Mouse (Mus musculus) left cerebral cortex, postnatal 10 days (tissue): ENCODE data around the gene Dnttip1. TPM values are rescaled to one million over a fixed set of nuclear protein-coding genes. Genes with fewer than 3 reads are reported as not detected.

ENCODE experiments used
- DNase-seq, 2 experiments: peaks; one replicate each; pipeline ENCODE4 v3.0.0; 2021 to 2022; ENCODE audit warnings: low spot score in 2 of 2, mixed read lengths in 1 of 2; ENCODE audit errors: extremely low spot score in 1 of 2
- intact Hi-C: fragments of 180-260 bp; cut with DNase I; formaldehyde crosslinking; loops from one replicate; pipeline ENCODE4 v1.15.1; 2025
- total RNA-seq, 2 experiments: library from RNA; stranded (reverse); gene quantifications; 2 replicates each; pipeline ENCODE4 v1.2.3; 2021

Gene Dnttip1
- total RNA-seq, 2 experiments from 2014 or later = 32.7 to 34.1 TPM

GRCm38 (mm10) chr2:164776801-164777200 lies 31.0 kb downstream of the Dnttip1 start:
- intact Hi-C loops = no loop called here
- no peak for DNase-seq

DNA sequence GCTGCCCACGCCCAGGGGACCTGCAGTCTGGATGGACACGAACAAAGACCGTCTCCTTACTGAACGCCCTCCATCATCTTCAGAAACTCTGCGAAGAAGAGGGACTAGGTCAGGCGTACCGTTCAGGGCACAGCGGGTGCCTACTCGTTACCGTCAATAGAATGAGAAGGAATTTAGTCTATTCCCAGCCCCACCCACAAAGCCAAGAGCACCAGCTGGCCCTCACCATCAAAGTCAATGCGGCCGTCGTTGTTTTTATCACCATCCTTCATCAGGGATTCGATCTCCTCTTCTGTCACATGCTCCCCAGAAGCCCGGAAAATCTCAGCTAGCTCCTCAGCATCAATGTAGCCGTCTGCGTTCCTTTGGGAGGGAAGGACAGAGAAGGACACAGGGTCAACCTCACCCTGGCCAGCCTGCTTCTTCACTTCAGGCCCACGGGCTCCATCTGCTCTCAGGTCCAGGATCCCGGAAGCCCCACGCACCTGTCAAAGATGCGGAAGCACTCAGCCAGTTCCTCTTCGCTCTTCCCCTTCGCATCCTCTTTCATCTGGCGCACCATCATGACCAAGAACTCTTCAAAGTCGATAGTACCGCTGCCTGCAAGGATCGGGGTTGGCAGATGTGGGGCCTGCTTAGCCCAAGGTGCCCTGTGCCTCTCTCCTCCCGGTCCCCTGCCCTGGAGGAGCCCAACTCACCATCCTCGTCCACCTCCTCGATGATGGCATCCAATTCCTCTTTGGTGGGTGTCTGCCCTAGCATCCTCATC lies 31.6 kb downstream of the Dnttip1 start:
- intact Hi-C loops = no loop called here
- DNase-seq = no peak

DNA sequence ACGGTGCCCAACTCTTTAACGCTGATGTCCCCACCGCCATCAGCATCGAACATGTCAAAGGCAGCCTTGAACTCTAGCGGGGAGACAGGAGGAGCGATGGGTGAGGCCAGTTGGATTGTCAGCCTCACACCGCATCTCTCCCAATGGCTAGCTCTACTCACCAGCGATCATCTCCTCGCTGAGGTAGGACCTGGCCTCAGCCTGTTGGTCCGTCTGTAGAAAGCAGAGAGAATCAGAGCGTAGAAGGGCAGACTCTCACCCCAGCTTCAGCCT lies 32.2 kb downstream of the Dnttip1 start:
- intact Hi-C loops = no loop called here

GRCm38 (mm10) chr2:164778809-164779208 lies 33.0 kb downstream of the Dnttip1 start:
- no peak for DNase-seq
- intact Hi-C loops = no loop called here

More for the DNA sequence above, 32.2 kb downstream of the Dnttip1 start:
- no peak for DNase-seq

GRCm38 (mm10) chr2:164779481-164780086 lies 33.8 kb downstream of the Dnttip1 start, which contains the start of gene Tnnc2:
Gene Tnnc2 (minus strand): TSS chr2:164779967.
- intact Hi-C loops = no loop called here
- DNase-seq = no peak

DNA sequence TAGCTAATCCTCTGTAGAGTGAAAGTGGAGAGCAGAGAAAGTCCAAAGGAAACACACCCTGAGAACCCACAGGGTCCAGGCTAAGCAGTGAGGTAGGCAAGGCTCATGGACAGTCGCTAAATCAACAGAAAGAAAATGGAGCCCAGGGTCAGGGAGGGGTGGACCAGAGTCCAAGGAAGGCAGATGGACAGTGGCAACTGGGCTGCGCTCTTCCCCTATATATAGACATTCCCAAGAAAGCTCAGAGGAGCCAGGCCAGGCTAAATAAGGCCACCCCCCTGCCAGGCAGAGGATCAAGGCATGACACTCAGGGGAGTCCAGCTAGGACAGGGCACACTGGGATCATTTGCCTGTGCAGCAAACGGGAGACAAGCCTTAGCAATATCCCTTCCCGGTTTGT lies 36.1 kb downstream of the Dnttip1 start:
- intact Hi-C loops = no loop called here
- no peak for DNase-seq

DNA sequence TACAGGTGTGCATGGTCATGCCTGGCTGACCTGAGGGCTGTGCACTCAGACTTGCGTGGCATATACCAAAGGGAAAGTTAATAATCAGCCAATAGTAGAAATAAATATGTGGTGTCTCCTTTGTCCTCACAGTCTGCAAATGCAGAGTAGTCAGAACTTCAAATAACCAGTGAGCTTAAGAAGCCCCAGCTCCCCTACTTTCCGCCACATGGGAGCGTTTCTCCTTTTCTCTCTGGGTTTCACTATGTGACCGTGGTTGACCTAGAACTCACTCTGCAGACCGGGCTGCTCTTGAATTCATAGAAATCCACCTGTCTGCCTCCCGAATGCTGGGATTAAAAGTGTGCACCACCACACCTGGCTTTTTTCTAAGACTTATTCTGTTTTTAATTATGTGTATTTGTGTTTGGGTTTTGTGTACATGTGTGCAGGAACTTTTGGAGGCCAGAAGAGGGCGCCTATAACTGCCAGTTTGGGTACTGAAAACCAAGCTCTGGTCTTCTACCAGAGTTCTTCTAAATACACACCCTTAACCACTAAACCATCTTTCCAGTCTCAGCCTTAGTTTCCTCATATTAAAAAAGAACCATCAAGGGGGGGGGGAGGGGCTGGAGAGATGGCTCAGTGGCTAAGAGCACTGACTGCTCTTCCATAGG lies 38.3 kb downstream of the Dnttip1 start:
- intact Hi-C loops = no loop called here

GRCm38 (mm10) chr2:164784869-164785420 lies 39.2 kb downstream of the Dnttip1 start:
- no peak for DNase-seq
- intact Hi-C loops = no loop called here

More for the DNA sequence above, 38.3 kb downstream of the Dnttip1 start:
- DNase-seq = no peak

- peak; percentile 72 to 93 for DNase-seq
- intact Hi-C loops = no loop called here
Measured at GRCm38 (mm10) chr2:164785481-164786387, 40.0 kb downstream of the Dnttip1 start, which contains the start of gene Snx21. Gene Snx21 (plus strand): TSS chr2:164785823.

- intact Hi-C loops = no loop called here
- DNase-seq = no peak
Measured at GRCm38 (mm10) chr2:164786388-164786885, 40.7 kb downstream of the Dnttip1 start.

- intact Hi-C loops = no loop called here
- DNase-seq = no peak
Measured at GRCm38 (mm10) chr2:164787032-164787431, 41.2 kb downstream of the Dnttip1 start.

DNA sequence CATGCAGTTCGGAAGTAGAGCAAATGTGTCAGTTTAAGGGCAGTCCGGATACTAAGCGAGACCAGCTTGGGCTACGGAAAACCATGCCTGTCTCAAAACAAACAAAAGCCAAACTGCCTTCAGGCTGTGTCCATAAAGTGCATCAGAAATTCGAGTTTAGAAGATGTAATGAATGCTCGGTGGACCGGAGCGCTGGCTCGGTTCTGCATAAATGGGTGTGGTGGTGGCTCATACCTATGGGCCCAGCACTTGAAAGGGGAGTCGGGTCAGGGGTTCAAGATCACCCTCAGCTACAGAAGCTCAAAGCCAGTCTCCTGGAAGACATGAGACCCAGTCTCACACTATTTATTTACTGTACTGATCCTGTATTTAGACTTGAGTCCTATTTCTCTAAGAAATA lies 42.0 kb downstream of the Dnttip1 start:
- intact Hi-C loops = no loop called here
- DNase-seq = no peak

DNA sequence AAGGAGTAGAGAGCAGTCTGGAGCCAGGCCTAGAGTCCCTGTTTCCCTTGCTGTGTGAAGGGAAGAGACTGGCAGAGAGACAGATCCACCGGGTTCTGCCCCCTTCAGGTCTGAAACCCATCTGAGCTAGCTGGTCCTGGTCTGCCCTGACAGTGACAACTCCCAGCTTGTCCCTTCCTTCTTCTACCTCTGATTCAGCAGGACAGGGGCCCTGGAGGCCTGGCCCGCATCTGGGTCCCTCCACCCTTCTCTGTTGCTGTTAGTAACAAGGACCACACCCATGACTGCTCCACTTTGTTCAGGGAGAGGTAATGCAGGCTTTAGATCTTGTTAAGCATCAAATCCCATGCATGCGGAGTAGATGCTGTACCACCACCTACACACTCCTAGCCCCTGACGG lies 42.6 kb downstream of the Dnttip1 start:
- DNase-seq = no peak
- intact Hi-C loops = no loop called here

DNA sequence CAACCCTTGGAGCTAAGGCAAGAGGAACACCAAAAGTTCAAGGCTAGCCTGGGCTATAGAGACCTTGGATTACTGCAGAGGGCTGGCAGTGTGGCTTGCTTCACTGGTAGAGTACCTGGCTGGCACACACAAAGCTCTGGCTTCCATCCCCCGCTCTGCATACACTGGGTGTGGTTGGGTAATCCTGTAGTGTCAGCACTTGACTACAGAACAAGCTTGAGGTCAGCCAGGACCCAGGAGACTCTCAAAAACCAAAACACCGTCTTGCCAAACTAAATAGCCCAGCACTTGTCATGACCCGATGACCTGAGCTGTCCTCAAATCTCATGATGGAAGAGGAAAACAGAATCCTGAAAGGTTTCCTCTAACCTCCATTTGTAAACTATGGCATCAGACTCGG lies 44.7 kb downstream of the Dnttip1 start:
- no peak for DNase-seq
- intact Hi-C loops = no loop called here

GRCm38 (mm10) chr2:164791841-164792261 lies 46.1 kb downstream of the Dnttip1 start:
- intact Hi-C loops = no loop called here

DNA sequence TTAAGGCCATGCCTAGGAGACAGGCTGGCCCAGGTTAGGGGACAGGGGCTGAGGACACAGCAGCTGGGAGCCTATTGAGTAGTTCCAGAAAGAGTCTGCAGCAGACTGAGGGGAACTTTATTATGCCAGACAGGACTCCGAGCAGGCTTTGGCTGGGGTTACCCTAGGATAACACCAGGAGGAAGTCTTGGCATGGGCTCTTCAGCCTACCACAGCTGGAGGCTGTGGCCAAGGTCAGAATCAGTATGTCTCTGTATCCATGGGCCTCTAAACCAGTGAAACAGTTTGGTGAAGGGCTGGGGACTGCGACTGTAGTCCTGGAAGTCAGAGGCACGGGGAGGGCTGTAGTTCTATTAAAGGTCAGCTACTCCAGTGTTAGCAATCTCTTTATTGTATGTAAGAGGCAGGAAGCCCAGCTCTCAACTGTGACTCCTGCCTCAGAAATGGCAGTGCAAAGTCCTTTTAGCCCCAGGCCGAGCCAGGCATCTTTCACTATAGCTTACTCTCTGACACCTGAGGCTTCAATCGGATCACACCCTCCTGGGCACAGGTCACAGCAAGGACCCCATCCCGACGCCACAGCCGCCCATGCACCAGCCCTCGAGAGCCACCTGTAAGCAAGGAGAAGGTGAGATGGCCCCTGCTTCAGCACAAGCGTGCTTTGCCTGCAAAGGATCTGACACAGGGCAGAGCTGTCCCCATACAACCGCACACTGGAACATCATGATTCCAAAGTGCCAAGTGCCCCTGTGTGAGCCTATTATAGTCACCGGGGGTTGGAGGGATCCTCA lies 46.8 kb downstream of the Dnttip1 start:
- intact Hi-C loops = no loop called here
- no peak for DNase-seq

More at GRCm38 (mm10) chr2:164791841-164792261, 46.1 kb downstream of the Dnttip1 start:
- peak in 1 of 2 experiments; percentile 50 for DNase-seq

DNA sequence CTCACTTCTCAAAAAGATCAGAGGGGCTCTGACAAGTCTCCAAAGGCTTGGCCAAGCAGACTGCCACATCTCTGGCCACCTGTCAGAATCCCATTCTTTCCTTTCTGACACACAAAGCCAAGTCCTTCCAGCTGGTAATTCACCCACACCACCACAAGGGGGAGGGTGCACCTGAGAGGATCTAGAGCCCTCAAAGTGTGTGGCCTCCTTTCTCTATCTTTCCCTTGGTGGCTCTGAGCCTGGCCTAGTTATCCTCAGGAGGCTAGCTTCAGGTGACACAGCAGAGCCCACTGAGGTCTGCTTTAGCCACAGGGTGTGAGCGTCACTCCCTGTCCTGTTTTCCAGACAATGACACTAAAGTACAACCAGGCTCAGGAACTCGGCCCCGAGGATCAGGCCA lies 47.5 kb downstream of the Dnttip1 start:
- intact Hi-C loops = no loop called here
- peak in 1 of 2 experiments; percentile 62 for DNase-seq

GRCm38 (mm10) chr2:164793772-164794171 lies 48.0 kb downstream of the Dnttip1 start:
- no peak for DNase-seq
- intact Hi-C loops = no loop called here
